Mouse (Mus musculus): ENCODE measurements around the gene Tnfsfm13.
"Not testable (repeated sequence)": the region's sequence is repeated elsewhere in the genome, so short reads cannot be mapped to it uniquely, and the experiment has no call there.

Gene Tnfsfm13

DNA sequence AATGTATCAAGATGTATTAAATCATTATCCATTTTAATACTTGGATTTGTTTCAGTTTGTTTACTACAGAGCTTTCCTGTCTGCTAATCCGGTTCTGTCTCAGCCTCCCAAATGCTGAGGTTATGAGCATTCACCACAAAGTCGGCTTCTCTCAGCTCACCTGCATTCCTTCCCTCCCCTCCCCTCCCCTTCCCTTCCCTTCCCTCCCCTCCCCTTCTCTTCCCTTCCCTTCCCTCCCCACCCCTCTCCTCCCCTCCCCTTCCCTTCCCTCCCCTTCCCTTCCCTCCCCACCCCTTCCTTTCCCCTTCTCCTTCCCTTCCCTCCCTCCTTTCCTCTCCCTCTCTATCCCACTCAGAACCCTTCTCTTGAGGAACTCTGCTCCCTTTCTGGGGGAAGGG is 8.7 kb upstream of the Tnfsfm13 start:
- DNase-seq (ENCODE audit: low spot score), result no peak

DNA sequence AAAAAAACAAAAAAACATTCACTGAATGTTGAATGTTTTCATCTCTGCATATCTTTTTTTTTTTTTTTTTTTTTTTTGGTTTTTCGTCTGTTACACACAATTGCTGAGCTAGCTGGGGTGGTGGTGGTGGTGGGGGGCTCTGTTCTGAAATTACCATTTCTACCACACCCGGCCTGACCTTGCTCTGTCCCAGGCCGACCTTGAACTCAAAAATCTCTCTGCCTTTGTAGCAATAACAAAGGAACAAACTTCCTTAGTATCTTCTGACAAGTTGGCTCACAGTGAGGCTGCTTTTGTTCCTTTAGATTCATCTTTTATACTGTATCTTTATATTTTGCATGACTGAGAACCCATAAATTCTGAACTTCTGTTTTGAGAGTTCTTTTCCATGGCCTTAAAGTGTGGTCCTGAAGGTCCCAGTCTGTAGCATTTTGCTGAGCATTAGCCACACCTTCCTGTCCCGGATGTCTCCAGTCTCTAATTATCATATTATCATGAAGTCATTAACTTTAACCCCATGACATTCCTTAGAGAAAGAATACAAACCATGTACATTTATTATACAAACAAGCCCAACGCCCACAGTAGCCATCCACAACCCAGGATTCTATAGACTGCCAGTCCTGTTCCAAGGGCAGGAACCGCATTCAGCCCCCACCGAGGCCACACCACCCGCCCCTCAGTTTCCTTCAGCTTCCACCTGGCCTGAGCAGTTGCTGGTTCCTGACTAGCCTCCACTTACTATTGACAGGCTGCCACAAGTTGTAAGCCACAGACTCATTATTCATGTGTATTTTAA is 8.1 kb upstream of the Tnfsfm13 start:
- no peak for DNase-seq (ENCODE audit: low spot score)

DNA sequence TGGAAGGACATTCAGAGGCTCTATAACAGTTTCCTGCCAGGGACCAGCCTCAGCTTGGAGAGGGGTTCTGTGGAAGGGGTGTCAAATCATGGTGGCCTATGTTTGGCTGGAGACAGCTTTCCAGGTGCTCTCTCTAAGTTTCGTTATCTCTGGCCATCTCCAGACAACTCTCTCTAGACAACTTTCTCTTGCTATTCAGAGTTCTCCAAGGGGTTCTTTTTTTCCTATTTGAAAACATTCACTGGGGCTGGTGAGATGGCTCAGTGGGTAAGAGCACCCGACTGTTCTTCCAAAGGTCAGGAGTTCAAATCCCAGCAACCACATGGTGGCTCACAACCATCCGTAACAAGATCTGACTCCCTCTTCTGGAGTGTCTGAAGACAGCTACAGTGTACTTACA is 7.5 kb upstream of the Tnfsfm13 start:
- not testable (repeated sequence) for DNase-seq (ENCODE audit: low spot score)

DNA sequence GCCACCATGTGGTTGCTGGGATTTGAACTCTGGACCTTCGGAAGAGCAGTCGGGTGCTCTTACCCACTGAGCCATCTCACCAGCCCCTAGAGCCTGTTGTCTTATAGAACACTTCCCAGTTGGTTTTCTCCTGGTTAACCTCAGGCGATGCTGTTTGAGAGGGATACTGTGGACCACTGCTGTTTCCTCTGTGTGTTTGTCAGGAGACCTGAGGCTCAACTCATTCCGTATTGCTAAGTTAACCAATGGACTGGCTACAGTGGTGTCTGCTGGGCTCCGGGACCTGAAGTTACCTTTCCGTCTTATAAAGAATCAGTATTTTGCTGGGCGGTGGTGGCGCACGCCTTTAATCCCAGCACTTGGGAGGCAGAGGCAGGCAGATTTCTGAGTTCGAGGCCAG is 7.0 kb upstream of the Tnfsfm13 start:
- DNase-seq (ENCODE audit: low spot score), result not testable (repeated sequence)

DNA sequence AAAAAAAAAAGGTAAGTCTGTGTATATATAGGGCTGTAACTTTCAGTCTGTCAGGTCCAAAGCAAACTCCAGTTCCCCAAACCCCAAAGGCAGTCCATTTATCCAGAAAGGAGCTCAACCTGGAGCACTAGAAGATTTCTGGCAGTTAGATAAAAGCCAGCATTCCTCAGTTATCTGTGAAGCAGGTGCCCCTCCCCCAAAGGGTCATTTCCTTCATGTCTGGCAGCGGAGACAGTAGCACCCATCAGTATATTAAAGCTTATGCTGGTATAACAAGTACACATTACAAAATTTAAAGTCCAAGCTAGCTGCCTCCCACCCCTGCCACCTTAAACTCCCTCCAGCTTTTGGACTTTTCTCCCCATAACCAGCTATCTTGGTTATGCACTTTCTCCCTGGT is 3.7 kb upstream of the Tnfsfm13 start:
- no peak for DNase-seq (ENCODE audit: low spot score)

DNA sequence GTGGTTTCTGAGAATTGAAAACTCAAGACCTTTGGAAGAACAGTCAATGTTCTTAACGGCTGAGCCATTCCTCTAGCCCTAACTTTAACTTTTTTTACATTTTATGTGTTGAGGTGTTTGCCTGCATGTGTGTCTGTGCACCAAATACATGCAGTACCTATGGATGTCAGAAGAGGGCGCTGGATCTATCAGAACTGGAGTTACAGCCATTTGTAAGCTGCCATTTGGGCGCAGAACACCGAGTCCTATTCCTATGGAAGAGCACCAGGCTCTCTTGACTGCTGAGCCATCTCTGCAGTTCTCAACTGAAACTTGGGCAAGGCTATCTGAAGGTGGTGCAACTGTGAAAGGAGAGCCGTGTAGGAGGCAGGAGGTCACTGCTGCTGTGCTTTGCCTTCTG is 2.7 kb upstream of the Tnfsfm13 start:
- DNase-seq (ENCODE audit: low spot score), result no peak

DNA sequence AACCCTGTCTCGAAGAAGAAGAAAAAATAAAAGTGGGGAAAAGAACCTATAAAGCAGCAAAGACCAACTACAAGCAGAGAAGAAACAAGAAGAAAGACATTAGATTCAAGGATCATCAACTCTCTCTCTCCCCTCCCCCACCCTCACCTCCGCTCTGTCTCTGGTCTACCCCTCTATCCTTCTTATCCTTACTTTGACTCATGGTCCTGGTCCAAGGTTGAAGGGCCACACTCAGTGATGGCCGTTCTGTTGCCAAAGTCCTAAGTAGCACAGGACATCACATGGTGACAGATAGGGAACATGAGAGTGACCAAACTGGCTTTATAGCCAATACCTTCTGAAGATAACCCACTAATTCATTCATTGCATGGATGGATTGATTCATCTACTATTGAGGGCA is 1.5 kb upstream of the Tnfsfm13 start:
- DNase-seq (ENCODE audit: low spot score), result no peak

DNA sequence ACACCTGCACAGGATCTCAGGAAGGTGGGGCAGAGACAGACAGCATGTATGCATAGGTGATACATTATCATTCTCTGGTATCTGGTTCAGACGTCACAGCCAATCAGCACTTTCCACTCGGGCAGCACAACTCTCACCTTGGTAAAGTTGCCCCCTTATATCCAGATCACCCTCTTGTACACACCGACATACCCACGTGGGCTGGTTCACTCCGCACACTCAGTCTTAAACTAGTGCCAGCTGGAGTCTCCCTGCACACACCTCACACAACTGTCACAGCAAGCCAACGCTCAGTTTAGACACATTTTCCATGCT is 895 bp downstream of the Tnfsfm13 start:
- DNase-seq (ENCODE audit: low spot score), result no peak

DNA sequence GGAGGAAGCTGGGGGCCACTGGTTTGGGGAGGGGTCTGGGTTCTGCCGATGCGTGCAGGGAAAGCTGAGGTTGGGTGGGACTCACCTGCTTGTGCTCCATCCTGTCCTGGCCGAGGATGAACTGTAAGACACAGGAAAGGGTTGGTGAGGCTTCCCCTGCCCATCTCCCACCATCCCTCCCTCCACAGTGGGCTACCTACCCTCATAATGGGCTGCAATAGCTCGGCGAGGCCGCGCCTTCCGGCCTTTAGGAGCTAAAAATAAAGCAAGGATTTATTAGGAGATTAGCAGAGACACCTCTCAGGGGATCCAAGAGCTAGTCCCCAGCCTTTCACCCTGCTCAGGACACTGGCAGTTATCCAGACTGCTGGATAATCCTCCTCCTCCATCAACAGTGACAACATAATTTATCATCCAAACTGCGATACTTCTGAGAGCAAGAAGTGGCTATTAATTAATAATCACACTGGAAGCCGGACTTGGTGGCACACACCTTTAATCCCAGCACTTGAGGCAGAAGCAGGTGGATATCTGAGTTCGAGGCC is 2.4 kb downstream of the Tnfsfm13 start:
- DNase-seq (ENCODE audit: low spot score), result no peak

DNA sequence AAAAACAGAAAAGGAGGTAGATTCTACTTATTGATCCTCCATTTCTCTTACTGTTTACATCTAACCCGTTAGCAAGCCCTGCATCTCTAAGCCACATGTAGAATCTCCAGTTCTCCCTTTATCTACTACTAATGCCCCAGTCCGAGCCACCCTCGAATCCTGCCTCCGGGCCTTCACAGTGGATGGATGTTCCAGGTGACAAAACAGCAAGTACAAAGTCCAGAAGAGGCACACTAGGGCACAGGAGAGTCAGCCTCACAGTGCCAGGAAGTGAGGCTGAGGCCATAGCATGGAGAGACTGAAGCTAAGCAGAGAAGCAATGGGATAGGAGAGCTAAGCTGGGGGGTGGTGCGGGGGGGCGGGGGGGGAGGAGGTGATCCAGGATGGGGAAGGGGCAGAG is 3.0 kb downstream of the Tnfsfm13 start:
- no peak for DNase-seq (ENCODE audit: low spot score)

DNA sequence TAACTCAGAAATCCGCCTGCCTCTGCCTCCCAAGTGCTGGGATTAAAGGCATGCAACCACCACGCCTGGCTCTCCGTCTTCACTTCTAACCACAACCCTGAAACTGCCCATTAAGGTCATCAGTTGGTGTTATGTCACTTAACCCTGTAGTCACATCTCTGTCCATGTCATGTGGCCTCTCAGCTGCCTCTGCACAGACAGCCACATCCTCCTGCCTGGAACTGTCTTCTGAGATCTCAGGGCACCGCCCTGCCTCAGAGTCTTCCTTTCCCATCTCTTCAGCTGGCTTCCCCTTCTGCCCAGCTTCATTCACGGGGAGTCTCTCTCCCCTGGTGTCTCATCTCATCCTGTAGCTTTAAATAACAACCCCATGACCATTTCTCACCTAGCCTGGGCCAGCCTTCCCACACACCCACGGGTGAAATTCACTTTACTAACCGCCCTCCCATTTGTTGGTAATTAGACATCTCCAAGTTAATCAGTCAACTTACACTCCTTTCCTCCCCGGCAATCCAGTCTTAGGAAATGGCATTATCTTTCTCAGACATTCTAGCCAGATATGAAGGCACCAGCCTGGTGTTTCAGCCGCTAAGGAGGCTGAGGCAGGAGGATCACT is 3.6 kb downstream of the Tnfsfm13 start:
- no peak for DNase-seq (ENCODE audit: low spot score)

DNA sequence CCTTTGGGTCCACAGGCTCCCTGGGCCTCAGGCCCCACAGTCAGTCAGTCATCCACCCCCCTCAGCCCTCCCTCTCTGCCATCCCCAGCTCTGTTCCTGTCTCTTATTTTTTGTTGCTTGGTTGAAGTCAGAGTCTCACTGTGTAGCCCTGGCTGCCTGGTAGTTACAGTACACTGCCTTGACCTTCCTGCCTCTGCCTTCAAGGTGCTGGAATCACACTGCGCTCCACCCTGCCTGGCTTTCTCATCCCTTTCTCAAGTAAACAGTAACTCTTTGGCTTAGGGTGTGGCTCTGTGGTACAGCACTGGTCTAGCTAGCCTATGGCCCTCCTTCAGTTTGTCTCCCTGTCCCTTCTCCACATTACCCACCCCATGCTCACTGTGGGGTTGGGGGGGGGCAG is 6.0 kb downstream of the Tnfsfm13 start:
- DNase-seq (ENCODE audit: low spot score), result no peak

DNA sequence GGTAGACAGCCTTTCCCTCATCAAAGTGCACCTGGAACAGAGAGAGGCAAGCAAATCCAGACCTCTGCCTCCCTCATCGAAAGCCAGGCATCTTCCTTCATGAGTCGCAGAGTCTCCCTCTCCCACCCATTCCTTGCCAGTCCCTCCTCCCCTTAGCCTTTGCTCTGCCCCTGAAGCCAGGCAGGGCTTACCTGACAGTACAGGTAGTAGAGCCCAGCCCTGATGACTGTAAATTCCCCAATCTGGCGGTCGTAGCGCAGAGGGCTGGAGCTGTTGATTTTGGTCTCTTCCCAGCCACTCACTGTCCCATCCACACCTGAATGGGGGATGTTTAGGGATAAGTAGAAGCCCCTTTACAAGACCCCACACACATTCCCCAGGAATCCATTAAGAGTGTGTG is 8.8 kb downstream of the Tnfsfm13 start:
- no peak for DNase-seq (ENCODE audit: low spot score)

DNA sequence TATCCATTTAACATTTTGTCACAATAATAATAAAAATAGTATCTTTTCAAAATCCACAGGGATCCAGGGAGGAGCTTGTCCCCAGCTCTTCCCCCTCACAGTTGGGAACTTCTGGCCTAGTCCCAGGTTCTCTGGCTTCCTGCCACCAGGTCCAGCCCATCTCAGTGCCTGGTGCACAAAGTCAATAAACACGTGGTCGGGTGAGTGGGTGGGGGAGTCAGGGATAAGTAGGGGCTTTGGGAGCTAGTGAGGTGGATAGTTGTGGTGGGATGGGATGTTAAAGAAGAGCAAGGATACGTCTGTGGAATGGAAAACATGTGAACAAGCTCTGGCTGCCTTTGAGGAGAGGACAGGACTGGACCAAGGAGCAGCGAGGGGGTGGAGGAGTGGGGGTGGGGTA is 9.5 kb downstream of the Tnfsfm13 start:
- DNase-seq (ENCODE audit: low spot score), result no peak

DNA sequence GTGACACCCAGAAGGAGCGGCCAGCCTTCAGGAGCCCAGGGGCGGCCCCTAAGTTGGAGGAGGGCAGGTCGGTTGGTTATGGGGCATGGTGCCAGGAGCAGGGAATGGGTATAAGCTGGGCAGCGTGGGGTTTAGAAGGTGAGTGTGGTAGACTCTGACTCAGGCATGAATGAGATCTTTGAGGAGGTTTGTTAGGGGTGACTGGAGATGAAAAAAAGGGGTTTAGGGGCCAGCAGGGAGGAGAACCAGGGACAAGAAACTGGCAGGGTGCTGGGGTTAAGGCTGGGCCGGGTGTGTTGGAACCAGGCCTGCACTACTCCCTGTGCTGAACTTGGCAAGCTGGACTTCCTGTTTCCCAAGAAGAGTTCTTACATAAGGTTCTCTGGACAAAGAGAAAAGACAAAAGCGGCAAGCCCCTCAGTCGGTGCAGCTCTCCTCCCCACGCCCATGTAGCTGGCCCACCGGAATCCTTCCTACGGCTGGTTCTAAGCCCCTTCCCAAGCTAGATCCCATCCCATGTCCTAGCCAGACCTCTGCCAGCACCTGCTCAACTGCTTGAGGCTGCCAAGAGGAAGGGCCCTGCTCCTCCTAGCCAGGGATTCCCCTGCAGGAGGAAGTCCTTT is 10.3 kb downstream of the Tnfsfm13 start, which contains the start of gene Tnfsf13:
Tnfsf13 (minus strand) TSS at position 259 of the 623 bp plus-strand sequence.
- DNase-seq (ENCODE audit: low spot score), result no peak

DNA sequence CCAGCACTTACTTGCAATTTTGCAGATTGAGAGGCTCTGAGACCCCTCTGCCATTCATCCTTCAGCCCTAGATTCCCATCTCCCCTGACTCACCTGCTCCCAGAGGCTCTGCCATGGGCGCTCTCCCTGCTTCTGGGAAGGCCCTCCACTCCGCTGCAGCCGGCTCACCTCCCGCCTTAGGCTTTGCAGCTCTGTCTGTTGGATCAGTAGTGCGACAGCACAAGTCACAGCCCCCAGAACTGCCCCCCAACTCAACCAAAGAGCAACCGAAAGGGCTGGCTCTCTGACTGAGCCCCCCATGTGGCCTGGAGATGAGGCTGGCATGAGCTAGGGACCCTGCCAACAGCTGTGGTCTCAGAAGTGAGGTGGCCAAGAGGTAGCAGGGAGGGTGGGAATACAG is 11.0 kb downstream of the Tnfsfm13 start:
- DNase-seq (ENCODE audit: low spot score), result no peak

DNA sequence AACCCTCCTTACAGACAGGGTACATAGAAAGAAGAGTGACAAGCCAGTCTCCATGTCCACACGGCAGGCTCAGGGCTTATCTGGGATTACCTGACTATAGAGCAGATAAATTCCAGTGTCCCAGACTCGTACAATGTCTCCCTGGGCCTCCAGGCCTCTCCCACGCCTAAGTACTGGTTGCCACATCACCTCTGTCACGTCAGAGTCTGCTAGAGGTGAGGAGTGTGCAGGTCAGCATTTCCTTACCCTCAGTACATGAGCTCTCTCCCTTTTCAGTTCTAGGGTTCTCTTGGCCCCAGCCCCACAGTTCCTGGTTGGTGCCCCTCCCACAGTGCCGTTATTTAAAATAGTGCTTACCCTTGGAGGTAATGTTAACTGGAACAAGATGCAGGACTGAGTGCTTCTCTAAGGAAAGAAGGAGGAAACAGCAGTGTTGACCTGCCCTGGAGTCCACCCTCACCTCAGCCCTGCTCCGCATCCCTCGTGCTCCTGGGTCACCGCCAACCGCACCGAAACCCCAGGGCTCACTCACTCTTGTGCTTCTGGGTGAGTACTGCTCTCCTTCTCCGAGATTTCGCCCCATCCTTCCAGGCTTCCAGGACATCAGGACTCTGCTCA is 11.7 kb downstream of the Tnfsfm13 start:
- DNase-seq (ENCODE audit: low spot score), result no peak

DNA sequence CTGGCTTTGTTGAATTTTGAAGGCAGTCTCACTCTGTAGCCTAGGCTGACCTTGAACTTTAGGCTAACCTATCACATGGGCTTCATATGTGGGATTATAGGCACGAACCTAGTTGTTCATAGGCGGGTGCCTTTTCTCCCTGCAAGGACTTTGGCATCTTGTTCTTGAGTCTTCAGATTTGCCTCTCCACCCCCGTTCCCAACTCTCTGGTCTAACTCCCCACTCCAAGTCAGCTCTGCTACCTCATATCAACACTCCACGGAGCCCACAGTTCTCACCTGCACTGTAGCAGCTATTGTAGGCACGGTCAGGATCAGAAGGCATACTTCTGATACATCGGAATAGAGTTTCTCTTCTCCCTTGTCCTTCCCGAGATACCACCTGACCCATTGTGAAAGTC is 12.3 kb downstream of the Tnfsfm13 start:
- DNase-seq (ENCODE audit: low spot score), result no peak

DNA sequence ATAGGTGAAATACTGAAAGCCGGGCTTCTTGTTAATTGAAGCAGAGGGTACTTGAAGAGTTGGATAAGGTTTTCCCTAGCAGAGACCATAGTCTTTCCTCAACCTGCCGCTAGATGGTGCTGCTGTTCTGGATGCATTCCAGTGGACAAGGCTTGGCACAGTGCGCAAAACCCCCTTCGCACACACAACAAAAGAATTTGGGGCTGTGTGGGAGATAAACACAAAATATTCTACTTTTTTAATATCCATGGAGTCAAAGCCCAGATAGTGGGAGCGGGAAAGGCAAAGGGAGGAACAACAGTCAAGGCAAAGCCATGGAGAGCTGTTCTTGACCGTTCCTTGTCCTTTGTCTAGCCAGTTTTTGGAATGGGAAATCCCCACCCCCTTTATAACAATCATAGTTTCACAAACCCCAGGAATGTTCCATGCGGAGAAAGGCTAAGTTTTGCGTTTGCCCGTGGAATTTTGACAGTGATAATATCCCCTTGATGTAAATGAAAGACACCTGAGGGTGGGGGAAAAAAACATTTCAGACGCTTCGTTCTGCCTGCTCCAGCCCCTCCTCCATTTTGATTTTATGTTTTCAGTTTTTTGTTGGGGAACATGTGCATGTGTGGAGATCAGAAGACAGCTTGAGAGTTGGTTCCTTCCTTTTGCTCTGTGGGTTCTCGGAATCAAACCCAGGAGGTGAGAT is 12.9 kb downstream of the Tnfsfm13 start:
- DNase-seq (ENCODE audit: low spot score), result peak; percentile 90

DNA sequence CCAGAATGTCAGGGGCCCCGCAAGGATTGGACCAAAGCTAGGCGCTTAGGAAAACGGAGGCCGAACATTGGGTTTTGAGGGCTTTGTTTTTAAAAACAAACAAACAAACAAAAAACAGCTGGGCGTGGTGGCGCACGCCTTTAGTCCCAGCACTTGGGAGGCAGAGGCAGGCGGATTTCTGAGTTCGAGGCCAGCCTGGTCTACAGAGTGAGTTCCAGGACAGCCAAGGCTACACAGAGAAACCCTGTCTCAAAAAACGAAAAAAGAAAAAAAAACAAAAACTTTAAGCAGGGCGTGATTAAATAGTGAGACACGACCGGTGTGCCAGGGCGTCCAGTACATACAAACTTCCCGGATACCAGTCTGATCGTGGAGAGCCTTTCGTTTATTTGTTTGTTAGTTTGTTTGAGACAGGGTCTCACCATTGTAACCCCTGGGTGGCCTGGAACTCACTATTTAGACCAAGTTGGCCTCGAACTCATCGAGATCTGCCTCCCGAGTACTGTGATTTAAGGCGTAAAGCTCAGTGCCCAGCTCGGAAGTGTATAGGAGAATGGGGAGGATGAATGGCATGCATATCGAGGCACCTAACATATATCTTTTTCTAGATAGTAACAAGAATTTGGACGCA is 13.6 kb downstream of the Tnfsfm13 start:
- no peak for DNase-seq (ENCODE audit: low spot score)

DNA sequence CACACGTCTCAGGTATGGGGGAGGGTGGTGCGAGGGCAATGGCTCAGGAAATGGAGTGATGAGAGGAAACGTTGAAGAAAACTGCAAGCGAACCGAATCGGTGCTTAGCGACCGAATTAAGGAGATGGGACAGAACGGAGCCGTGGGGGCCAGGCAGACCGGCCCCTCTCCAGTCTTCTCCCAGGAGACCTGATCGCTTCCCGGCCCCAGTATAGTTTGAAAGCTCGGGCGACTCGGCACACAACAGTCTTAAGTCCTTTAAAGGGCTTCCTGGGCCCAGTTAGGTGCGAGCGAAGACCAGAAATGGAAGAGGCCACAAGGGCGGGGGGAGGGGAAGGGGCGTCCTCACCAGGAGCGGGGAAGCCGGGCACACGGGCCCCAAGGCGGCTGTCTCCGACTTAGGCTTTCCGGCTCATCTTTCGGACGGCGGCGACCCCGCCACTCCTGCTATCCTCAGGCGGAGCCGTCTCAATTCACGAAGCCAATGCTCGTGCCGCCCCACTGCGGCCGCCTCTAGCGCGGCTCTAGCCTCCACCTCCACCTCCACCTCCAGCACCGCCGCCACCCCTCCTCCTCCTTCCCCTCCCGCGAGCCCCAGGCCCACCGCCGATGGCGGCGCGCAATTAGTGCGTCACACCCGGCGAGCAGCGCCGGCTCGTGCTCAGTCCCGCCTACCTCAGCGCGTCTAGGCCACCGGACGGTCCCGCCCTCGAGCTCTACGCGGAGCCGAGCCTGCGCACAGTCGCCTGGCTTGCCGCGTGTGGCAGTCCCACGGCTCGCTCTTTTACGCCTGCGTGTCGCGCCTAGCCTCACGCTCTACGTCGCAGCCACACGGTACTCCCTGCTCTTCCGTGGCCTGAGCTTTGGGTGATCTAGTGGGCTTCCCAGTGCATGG is 14.3 kb downstream of the Tnfsfm13 start, which contains the start of gene Senp3:
Senp3 (minus strand) TSS at position 771 of the 895 bp plus-strand sequence.
- DNase-seq (ENCODE audit: low spot score), result peak; percentile 90
